Mouse (Mus musculus): ENCODE results near the gene Sla2.

GRCm38 (mm10) chr2:156896384-156896914 lies 9.5 kb upstream of the Sla2 start:
- TF ChIP-seq GATA1 (IDR thresholded peaks at IDR 0.05; ENCODE audit: borderline replicate concordance, low read length) (no peak), CTCF (IDR thresholded peaks at IDR 0.05; ENCODE audit: low read depth, low read length) (no peak), TAL1 (conservative IDR thresholded peaks at IDR 0.05; ENCODE audit: low read depth, low read length) (no peak), GATA2 (IDR thresholded peaks at IDR 0.05; ENCODE audit: borderline replicate concordance, low read depth, low read length) (no peak)
